Mouse (Mus musculus) hindbrain, embryonic 12.5 days (tissue): ENCODE results near the gene Gtf2h3. TPM values are rescaled to one million over a fixed set of nuclear protein-coding genes. Genes with fewer than 3 reads are reported as not detected.
A peak's percentile ranks its signal among the peaks of the same experiment; 100 is the strongest.
"Not testable (repeated sequence)": the region's sequence is repeated elsewhere in the genome, so short reads cannot be mapped to it uniquely, and the experiment has no call there.

Experiments used
- ATAC-seq: fragments of 200-750 bp; cut with Nextera tagmentation; 2 replicates; pipeline ENCODE4 v1.8.0; 2017; ENCODE audit warnings: moderate TSS enrichment; ENCODE audit not compliant: low FRiP score
- H3K27ac ChIP-seq: fragments of 300-500 bp; sonication (generic); 2 replicates; pipeline ENCODE4 v1.5.1; 2016; ENCODE audit warnings: mild to moderate bottlenecking
- H3K27me3 ChIP-seq: fragments of 300-500 bp; sonication (generic); 2 replicates; pipeline ENCODE4 v1.6.1; 2016; ENCODE audit warnings: mild to moderate bottlenecking
- H3K36me3 ChIP-seq: fragments of 300-500 bp; sonication (generic); 2 replicates; pipeline ENCODE4 v1.6.1; 2016; ENCODE audit warnings: mild to moderate bottlenecking
- H3K4me1 ChIP-seq: fragments of 300-500 bp; sonication (generic); 2 replicates; pipeline ENCODE4 v1.6.1; 2016
- H3K4me2 ChIP-seq: fragments of 300-500 bp; sonication (generic); replicated peaks from 2 replicates; pipeline ENCODE4 v1.6.1; 2016; ENCODE audit warnings: mild to moderate bottlenecking
- H3K4me3 ChIP-seq: fragments of 300-500 bp; sonication (generic); 2 replicates; pipeline ENCODE4 v1.5.1; 2016; ENCODE audit warnings: mild to moderate bottlenecking
- H3K9ac ChIP-seq: fragments of 300-500 bp; sonication (generic); 2 replicates; pipeline ENCODE4 v1.6.1; 2016; ENCODE audit warnings: mild to moderate bottlenecking, moderate library complexity
- H3K9me3 ChIP-seq: fragments of 300-500 bp; sonication (generic); replicated peaks from 2 replicates; pipeline ENCODE4 v1.6.1; 2016; ENCODE audit warnings: mild to moderate bottlenecking
- WGBS: fragments of 180-500 bp; shearing (Covaris S2); methylation state at CpG from one replicate; pipeline ENCODE4 v1.1.7; 2016; 5-methylcytosine and 5-hydroxymethylcytosine counted together
- polyA plus RNA-seq: library from polyadenylated mRNA; unstranded; fragments of >200 nt; fragmentation: Nextera tagmentation; extraction: Ambion mirVana; gene quantifications from 2 replicates; pipeline ENCODE4 v1.2.1, GENCODE M21; 2016

Gtf2h3 gene
- polyA plus RNA-seq, 1 experiment from 2014 or later: 65.6 TPM

- no peaks in the 10 kb centered on the region for H3K27me3 ChIP-seq
- H3K9me3 ChIP-seq: no peaks in the 10 kb centered on the region
- H3K9ac ChIP-seq: peak overlapping the region; percentile 78
- peaks cover 18% of the 10 kb centered on the region for H3K4me1 ChIP-seq
- peak overlapping the region; percentile 57; the same call in 1 of the 2 replicates for H3K27ac ChIP-seq
- WGBS: 7% methylated on average over 30 of the region's 30 CpGs
- peaks cover 40% of the 10 kb centered on the region for H3K36me3 ChIP-seq
- peak overlapping the region; percentile 93 for H3K4me2 ChIP-seq
- H3K4me3 ChIP-seq: peak overlapping the region; percentile 91
- peak; percentile 99 for ATAC-seq
Observed at GRCm38 (mm10) chr5:124598224-124599174, 19.6 kb downstream of the Gtf2h3 start.

GRCm38 (mm10) chr5:124599726-124600125 is 20.8 kb downstream of the Gtf2h3 start:
- Histone ChIP-seq H3K4me3 (peak overlapping the region; percentile 91), H3K36me3 (peaks cover 28% of the 10 kb centered on the region), H3K4me2 (peak overlapping the region; percentile 93), H3K4me1 (peaks cover 18% of the 10 kb centered on the region)
- H3K9me3 ChIP-seq, H3K27ac ChIP-seq, H3K9ac ChIP-seq, ATAC-seq, H3K27me3 ChIP-seq: not testable (repeated sequence)
- 65% methylated on average over 8 of the region's 8 CpGs for WGBS

GRCm38 (mm10) chr5:124602349-124602748 is 23.4 kb downstream of the Gtf2h3 start:
- Histone ChIP-seq H3K9me3 (no peaks in the 10 kb centered on the region), H3K4me3 (no peak overlapping the region), H3K4me1 (peaks cover 18% of the 10 kb centered on the region), H3K36me3 (peaks cover 12% of the 10 kb centered on the region), H3K27me3 (no peaks in the 10 kb centered on the region), H3K4me2 (no peak overlapping the region), H3K9ac (no peak overlapping the region), H3K27ac (no peak overlapping the region)
- ATAC-seq: no peak
- WGBS: 77% methylated on average over 5 of the region's 5 CpGs

GRCm38 (mm10) chr5:124604296-124604695 is 25.4 kb downstream of the Gtf2h3 start:
- no peak overlapping the region for H3K4me3 ChIP-seq
- H3K36me3 ChIP-seq: peaks cover 30% of the 10 kb centered on the region
- H3K4me2 ChIP-seq: no peak overlapping the region
- peaks cover 9% of the 10 kb centered on the region for H3K4me1 ChIP-seq
- H3K9me3 ChIP-seq: no peaks in the 10 kb centered on the region
- no peak overlapping the region for H3K9ac ChIP-seq
- H3K27ac ChIP-seq: no peak overlapping the region
- WGBS: 93% methylated on average over 4 of the region's 4 CpGs
- no peaks in the 10 kb centered on the region for H3K27me3 ChIP-seq
- ATAC-seq: no peak

GRCm38 (mm10) chr5:124605041-124605622 is 26.2 kb downstream of the Gtf2h3 start:
- Histone ChIP-seq H3K9me3 (no peaks in the 10 kb centered on the region), H3K4me3 (no peak overlapping the region), H3K27ac (no peak overlapping the region), H3K9ac (no peak overlapping the region), H3K27me3 (no peaks in the 10 kb centered on the region), H3K4me2 (no peak overlapping the region), H3K36me3 (peaks cover 35% of the 10 kb centered on the region), H3K4me1 (peaks cover under 1% of the 10 kb centered on the region)
- 88% methylated on average over 17 of the region's 17 CpGs for WGBS
- ATAC-seq: no peak

GRCm38 (mm10) chr5:124610965-124611364 is 32.0 kb downstream of the Gtf2h3 start:
- Histone ChIP-seq H3K4me1 (no peaks in the 10 kb centered on the region), H3K4me2 (no peak overlapping the region), H3K27me3 (no peaks in the 10 kb centered on the region), H3K36me3 (peaks cover 64% of the 10 kb centered on the region), H3K27ac (no peak overlapping the region), H3K9me3 (no peaks in the 10 kb centered on the region), H3K9ac (no peak overlapping the region), H3K4me3 (no peak overlapping the region)
- no peak for ATAC-seq
- whole genome bisulfite sequencing: 77% methylated on average over 10 of the region's 10 CpGs

- Histone ChIP-seq H3K4me3 (no peak overlapping the region), H3K27ac (no peak overlapping the region), H3K9ac (no peak overlapping the region), H3K4me2 (no peak overlapping the region), H3K36me3 (peaks cover 49% of the 10 kb centered on the region), H3K9me3 (no peaks in the 10 kb centered on the region), H3K27me3 (no peaks in the 10 kb centered on the region), H3K4me1 (no peaks in the 10 kb centered on the region)
- WGBS: 89% methylated on average over 11 of the region's 11 CpGs
- ATAC-seq: no peak
Observed at GRCm38 (mm10) chr5:124614709-124615108, 35.8 kb downstream of the Gtf2h3 start.

- no peaks in the 10 kb centered on the region for H3K27me3 ChIP-seq
- no peak overlapping the region for H3K4me3 ChIP-seq
- no peak overlapping the region for H3K4me2 ChIP-seq
- H3K27ac ChIP-seq: no peak overlapping the region
- WGBS: 84% methylated on average over 10 of the region's 10 CpGs
- no peak for ATAC-seq
- no peaks in the 10 kb centered on the region for H3K4me1 ChIP-seq
- peaks cover 29% of the 10 kb centered on the region for H3K36me3 ChIP-seq
- H3K9me3 ChIP-seq: no peaks in the 10 kb centered on the region
- H3K9ac ChIP-seq: no peak overlapping the region
Observed at GRCm38 (mm10) chr5:124618711-124619110, 39.8 kb downstream of the Gtf2h3 start.

- Histone ChIP-seq H3K36me3 (peaks cover 21% of the 10 kb centered on the region), H3K27me3 (no peaks in the 10 kb centered on the region), H3K27ac (no peak overlapping the region), H3K9ac (no peak overlapping the region), H3K4me3 (no peak overlapping the region), H3K9me3 (no peaks in the 10 kb centered on the region), H3K4me1 (no peaks in the 10 kb centered on the region), H3K4me2 (no peak overlapping the region)
- WGBS: 77% methylated on average over 13 of the region's 13 CpGs
- no peak for ATAC-seq
Observed at GRCm38 (mm10) chr5:124621362-124621761, 42.4 kb downstream of the Gtf2h3 start.

GRCm38 (mm10) chr5:124622890-124623289 is 44.0 kb downstream of the Gtf2h3 start:
- no peak overlapping the region for H3K4me3 ChIP-seq
- no peak overlapping the region for H3K4me2 ChIP-seq
- peaks cover 2% of the 10 kb centered on the region for H3K4me1 ChIP-seq
- ATAC-seq: no peak
- WGBS: 89% methylated on average over 15 of the region's 15 CpGs
- peaks cover 17% of the 10 kb centered on the region for H3K36me3 ChIP-seq
- H3K9ac ChIP-seq: no peak overlapping the region
- H3K9me3 ChIP-seq: no peaks in the 10 kb centered on the region
- no peaks in the 10 kb centered on the region for H3K27me3 ChIP-seq
- H3K27ac ChIP-seq: no peak overlapping the region

GRCm38 (mm10) chr5:124624291-124624690 is 45.4 kb downstream of the Gtf2h3 start:
- no peak overlapping the region for H3K27ac ChIP-seq
- 92% methylated on average over 9 of the region's 9 CpGs for WGBS
- H3K4me3 ChIP-seq: no peak overlapping the region
- H3K9me3 ChIP-seq: no peaks in the 10 kb centered on the region
- H3K4me1 ChIP-seq: peaks cover 7% of the 10 kb centered on the region
- no peaks in the 10 kb centered on the region for H3K27me3 ChIP-seq
- H3K36me3 ChIP-seq: peaks cover 12% of the 10 kb centered on the region
- no peak overlapping the region for H3K9ac ChIP-seq
- no peak for ATAC-seq
- H3K4me2 ChIP-seq: no peak overlapping the region

- Histone ChIP-seq H3K27ac (peak within 1 kb of the TSS; percentile 74), H3K36me3 (peaks cover 13% of the 10 kb centered on the region), H3K4me2 (peak within 1 kb of the TSS; percentile 95), H3K27me3 (no peaks in the 10 kb centered on the region), H3K9me3 (no peaks in the 10 kb centered on the region), H3K4me3 (peak within 1 kb of the TSS; percentile 95), H3K9ac (peak within 1 kb of the TSS; percentile 96), H3K4me1 (peaks cover 19% of the 10 kb centered on the region)
- peak; percentile 95 for ATAC-seq
- WGBS: under 1% methylated on average over 48 of the region's 58 CpGs
Observed at GRCm38 (mm10) chr5:124628448-124629363, 49.8 kb downstream of the Gtf2h3 start, which contains the start of gene Atp6v0a2. Atp6v0a2 (plus strand) TSS chr5:124628576.
